Comparison of ENCODE assay signal across 11 mouse cellular contexts in the genomic region with DNA sequence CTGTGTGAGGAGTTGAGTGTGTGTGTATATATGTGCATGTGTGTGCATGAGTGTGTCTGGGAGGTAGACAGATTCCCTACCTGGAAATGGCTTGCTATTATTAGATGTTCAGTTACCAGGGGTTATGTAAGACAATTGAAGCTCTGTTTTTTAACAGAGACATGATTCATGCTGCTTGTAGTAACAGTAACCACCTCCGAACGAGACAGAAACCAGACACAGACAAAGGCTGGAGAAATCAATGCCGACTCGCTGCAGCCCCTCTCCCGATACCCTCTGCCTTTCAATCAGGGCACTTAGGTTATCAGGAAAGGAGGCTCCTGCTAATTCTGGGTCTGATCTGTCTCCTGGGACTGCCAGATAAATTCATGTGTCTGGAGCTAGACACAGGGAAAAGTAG.
A peak's percentile ranks its signal among the peaks of the same experiment; 100 is the strongest.
DNase-seq lines count a peak whose midpoint lies in the region; ATAC-seq and TF ChIP-seq lines count a peak whose summit lies in the region.
"Had no signal": no experiment of that assay in that cellular context is flagged by ENCODE, and none has a peak within 500 bp of the region (broad histone marks: within the 10 kb centered on the region; RNA-seq: fewer than 3 reads in every experiment).

No protein-coding gene starts in this region.

- ATAC-seq in forebrain, embryonic 13.5 days, result no peak
- ATAC-seq in midbrain, embryonic 12.5 days (ENCODE audit: low FRiP score, low read depth), result 0 out of 2 replicates have a peak, but pooled peaks have one; percentile 9
- no peak for ATAC-seq in midbrain, postnatal 0 days (ENCODE audit: low FRiP score)
- ATAC-seq in hindbrain, embryonic 13.5 days (ENCODE audit: low FRiP score), result peak; percentile 39
- ATAC-seq in erythroid progenitor cell, adult 5-6 weeks (replicated peaks; ENCODE audit: low FRiP score, poor library complexity, severe bottlenecking), result no peak

- TF ChIP-seq CTCF in midbrain, postnatal 0 days (IDR thresholded peaks at IDR 0.05), result no peak

- H3K27me3 ChIP-seq in forebrain, embryonic 13.5 days, result no peaks in the 10 kb centered on the region
- H3K27me3 ChIP-seq in forebrain, embryonic 10.5 days (ENCODE audit: poor library complexity, severe bottlenecking), result no peaks in the 10 kb centered on the region
- H3K27me3 ChIP-seq in midbrain, embryonic 12.5 days, result no peaks in the 10 kb centered on the region
- H3K27me3 ChIP-seq in midbrain, postnatal 0 days (ENCODE audit: insufficient read depth, low read length), result no peaks in the 10 kb centered on the region
- H3K27me3 ChIP-seq in hindbrain, embryonic 13.5 days, result no peaks in the 10 kb centered on the region

- H3K36me3 ChIP-seq in forebrain, embryonic 13.5 days (ENCODE audit: poor library complexity, severe bottlenecking), result no peaks in the 10 kb centered on the region
- H3K36me3 ChIP-seq in forebrain, embryonic 10.5 days (replicated peaks), result no peaks in the 10 kb centered on the region
- no peaks in the 10 kb centered on the region for H3K36me3 ChIP-seq in midbrain, embryonic 12.5 days
- H3K36me3 ChIP-seq in midbrain, postnatal 0 days (ENCODE audit: insufficient read depth, low read length), result no peaks in the 10 kb centered on the region
- H3K36me3 ChIP-seq in hindbrain, embryonic 13.5 days, result no peaks in the 10 kb centered on the region

- no peak overlapping the region for H3K4me3 ChIP-seq in forebrain, embryonic 13.5 days
- no peak overlapping the region for H3K4me3 ChIP-seq in forebrain, embryonic 10.5 days
- H3K4me3 ChIP-seq in midbrain, embryonic 12.5 days, result no peak overlapping the region
- no peak overlapping the region for H3K4me3 ChIP-seq in midbrain, postnatal 0 days (ENCODE audit: low read depth, low read length)
- H3K4me3 ChIP-seq in hindbrain, embryonic 13.5 days, result no peak overlapping the region
- H3K4me3 ChIP-seq: myocyte had no signal

- no peak overlapping the region for H3K4me2 ChIP-seq in forebrain, embryonic 13.5 days
- no peak overlapping the region for H3K4me2 ChIP-seq in midbrain, embryonic 12.5 days (replicated peaks)
- H3K4me2 ChIP-seq in midbrain, postnatal 0 days (ENCODE audit: low read depth, low read length, poor library complexity, severe bottlenecking), result no peak overlapping the region
- no peak overlapping the region for H3K4me2 ChIP-seq in hindbrain, embryonic 13.5 days

- peaks cover 17% of the 10 kb centered on the region; the same call in 1 of the 2 replicates for H3K4me1 ChIP-seq in forebrain, embryonic 13.5 days
- no peaks in the 10 kb centered on the region for H3K4me1 ChIP-seq in forebrain, embryonic 10.5 days
- peaks cover 3% of the 10 kb centered on the region; the same call in 1 of the 2 replicates for H3K4me1 ChIP-seq in midbrain, embryonic 12.5 days
- H3K4me1 ChIP-seq in midbrain, postnatal 0 days (ENCODE audit: insufficient read depth, low read length), result no peaks in the 10 kb centered on the region
- H3K4me1 ChIP-seq in hindbrain, embryonic 13.5 days (replicated peaks), result peaks cover 16% of the 10 kb centered on the region

- peak overlapping the region; percentile 48; the same call in 1 of the 2 replicates for H3K27ac ChIP-seq in forebrain, embryonic 13.5 days
- no peak overlapping the region for H3K27ac ChIP-seq in forebrain, embryonic 10.5 days
- peak overlapping the region; percentile 42; the same call in 1 of the 2 replicates for H3K27ac ChIP-seq in midbrain, embryonic 12.5 days (replicated peaks)
- no peak overlapping the region for H3K27ac ChIP-seq in midbrain, postnatal 0 days (ENCODE audit: low read depth, low read length)
- H3K27ac ChIP-seq in hindbrain, embryonic 13.5 days, result peak overlapping the region; percentile 50
- H3K27ac ChIP-seq: kidney, postnatal 0 days had no signal

- H3K9me3 ChIP-seq in forebrain, embryonic 13.5 days (replicated peaks), result no peaks in the 10 kb centered on the region
- no peaks in the 10 kb centered on the region for H3K9me3 ChIP-seq in forebrain, embryonic 10.5 days
- no peaks in the 10 kb centered on the region for H3K9me3 ChIP-seq in midbrain, embryonic 12.5 days
- H3K9me3 ChIP-seq in midbrain, postnatal 0 days (ENCODE audit: low read length), result no peaks in the 10 kb centered on the region
- H3K9me3 ChIP-seq in hindbrain, embryonic 13.5 days, result no peaks in the 10 kb centered on the region

- DNase-seq in forebrain, embryonic 10.5 days (ENCODE audit: extremely low spot score, low spot score), result no peak
- DNase-seq in midbrain, postnatal 0 days (ENCODE audit: low spot score), result no peak
- DNase-seq in adrenal gland, adult 18-20 months (ENCODE audit: low spot score in 2 of 2), result no peak
- no peak for DNase-seq in left cerebral cortex, postnatal 10 days (ENCODE audit: extremely low spot score in 1 of 2, low spot score in 2 of 2)
- DNase-seq: layer of hippocampus, postnatal 36 days had no signal

- H3K9ac ChIP-seq in forebrain, embryonic 13.5 days, result no peak overlapping the region
- H3K9ac ChIP-seq in midbrain, embryonic 12.5 days (replicated peaks), result no peak overlapping the region
- H3K9ac ChIP-seq in midbrain, postnatal 0 days (replicated peaks; ENCODE audit: low read length, poor library complexity, severe bottlenecking), result no peak overlapping the region
- H3K9ac ChIP-seq in hindbrain, embryonic 13.5 days, result peak overlapping the region; percentile 25; the same call in 1 of the 2 replicates

- intact Hi-C loops in left cerebral cortex, postnatal 10 days (cut with DNase I), result no loop called here

- WGBS in forebrain, embryonic 13.5 days, result 51% methylated on average over 5 of the region's 5 CpGs
- WGBS in forebrain, embryonic 10.5 days, result 72% methylated on average over 5 of the region's 5 CpGs
- WGBS in midbrain, embryonic 12.5 days, result 63% methylated on average over 5 of the region's 5 CpGs
- 37% methylated on average over 5 of the region's 5 CpGs for WGBS in midbrain, postnatal 0 days
- 42% methylated on average over 5 of the region's 5 CpGs for WGBS in hindbrain, embryonic 13.5 days

Comparison
In these comparisons a context has a peak if more than half of its experiments do, and no peak if none do; other contexts are left out.
1. ATAC-seq: peak in midbrain, embryonic 12.5 days (single experiment) and hindbrain, embryonic 13.5 days (single experiment); none in forebrain, embryonic 13.5 days (single experiment), midbrain, postnatal 0 days (single experiment) and erythroid progenitor cell, adult 5-6 weeks (single experiment).
2. H3K27ac ChIP-seq: peak in forebrain, embryonic 13.5 days (single experiment), midbrain, embryonic 12.5 days (single experiment) and hindbrain, embryonic 13.5 days (single experiment); none in forebrain, embryonic 10.5 days (single experiment) and midbrain, postnatal 0 days (single experiment).